Mouse (Mus musculus): Measurements from ENCODE around the gene Ado. TPM values are rescaled to one million over a fixed set of nuclear protein-coding genes. Genes with fewer than 3 reads are reported as not detected.
A peak's percentile ranks its signal among the peaks of the same experiment; 100 is the strongest.

Ado gene
- polyA plus RNA-seq, 1 experiment: 4.1 TPM

- TF ChIP-seq CTCF (IDR thresholded peaks at IDR 0.05; ENCODE audit: control insufficient read depth, insufficient read depth, low read length) (no peak), POLR2A (IDR thresholded peaks at IDR 0.05; ENCODE audit: borderline replicate concordance, control insufficient read depth, low read depth, low read length) (no peak)
- no peaks in the 10 kb centered on the region for H3K4me1 ChIP-seq (ENCODE audit: control insufficient read depth, insufficient read depth, low read length)
- H3K27ac ChIP-seq (ENCODE audit: control insufficient read depth, insufficient read depth, low read depth, low read length, poor library complexity): no peak overlapping the region
- WGBS: 54% methylated on average over 6 of the region's 6 CpGs
- no peak overlapping the region for H3K4me3 ChIP-seq (replicated peaks; ENCODE audit: control insufficient read depth, low read depth, low read length)
Observed at GRCm38 (mm10) chr10:67539401-67539730, 9.4 kb downstream of the Ado start.

DNA sequence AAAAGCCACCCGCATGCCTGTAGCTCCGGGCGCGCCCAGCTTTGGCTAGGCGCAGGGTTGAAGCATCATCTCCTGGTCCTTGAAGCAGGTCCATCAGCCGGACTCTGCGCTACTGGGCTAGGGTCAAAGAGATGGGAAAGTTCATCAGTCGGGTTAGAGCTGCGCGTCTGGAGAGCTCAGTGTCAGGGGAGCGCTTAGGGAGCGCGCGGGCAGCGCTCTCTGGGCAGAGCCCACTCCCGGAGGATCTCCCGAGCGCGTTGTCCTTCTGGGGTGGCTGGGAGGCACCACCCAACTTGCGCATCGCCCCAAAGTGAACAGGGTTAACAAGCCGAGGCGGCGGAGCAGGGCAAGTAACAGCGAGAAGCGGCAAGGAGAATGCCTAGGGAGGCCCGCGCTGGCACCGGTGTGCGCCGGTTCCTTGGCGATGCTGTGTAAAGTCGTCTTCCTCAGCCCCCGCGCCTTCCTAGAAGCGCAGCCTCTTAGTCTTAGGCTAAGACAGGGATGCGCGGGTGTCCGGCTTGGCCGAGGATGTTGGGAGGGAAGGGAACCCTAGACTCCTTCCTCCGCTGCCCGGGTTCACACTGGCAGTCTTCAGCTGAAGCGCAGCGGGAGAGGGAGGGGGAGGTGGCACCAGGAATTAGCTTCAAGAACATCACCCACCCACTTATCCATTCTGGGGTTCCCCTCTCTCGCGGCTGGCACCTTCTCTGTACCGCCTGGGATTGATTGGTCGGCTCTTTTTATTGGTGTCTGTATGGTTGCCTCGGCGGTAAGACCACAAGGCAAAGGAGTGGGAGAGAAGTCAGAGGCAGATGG is 10.0 kb downstream of the Ado start:
- 3% methylated on average over 50 of the region's 50 CpGs for WGBS
- no peak overlapping the region for H3K27ac ChIP-seq (ENCODE audit: control insufficient read depth, insufficient read depth, low read depth, low read length, poor library complexity)
- H3K4me1 ChIP-seq (ENCODE audit: control insufficient read depth, insufficient read depth, low read length): no peaks in the 10 kb centered on the region
- no peak for TF ChIP-seq POLR2A (IDR thresholded peaks at IDR 0.05; ENCODE audit: borderline replicate concordance, control insufficient read depth, low read depth, low read length)
- no peak for TF ChIP-seq CTCF (IDR thresholded peaks at IDR 0.05; ENCODE audit: control insufficient read depth, insufficient read depth, low read length)
- no peak overlapping the region for H3K4me3 ChIP-seq (replicated peaks; ENCODE audit: control insufficient read depth, low read depth, low read length)

DNA sequence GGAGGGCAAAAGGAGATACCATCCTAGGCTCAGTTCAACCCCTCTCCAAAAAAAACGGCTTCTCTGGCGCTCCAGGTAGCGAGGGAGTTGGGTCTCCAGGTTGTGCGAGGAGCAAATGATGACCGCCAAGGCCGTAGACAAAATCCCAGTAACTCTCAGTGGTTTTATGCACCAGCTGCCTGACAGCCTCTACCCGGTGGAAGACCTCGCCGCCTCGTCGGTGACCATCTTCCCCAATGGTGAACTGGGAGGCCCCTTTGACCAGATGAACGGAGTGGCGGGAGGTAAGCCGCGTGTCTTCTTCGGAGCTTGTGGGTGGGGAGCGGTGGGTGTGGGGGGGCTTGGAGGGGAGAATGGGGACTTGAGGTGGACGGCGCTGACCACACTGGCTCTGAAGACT is 10.6 kb downstream of the Ado start:
- WGBS: 2% methylated on average over 19 of the region's 19 CpGs
- H3K4me1 ChIP-seq (ENCODE audit: control insufficient read depth, insufficient read depth, low read length): no peaks in the 10 kb centered on the region
- TF ChIP-seq CTCF (IDR thresholded peaks at IDR 0.05; ENCODE audit: control insufficient read depth, insufficient read depth, low read length) (no peak), POLR2A (IDR thresholded peaks at IDR 0.05; ENCODE audit: borderline replicate concordance, control insufficient read depth, low read depth, low read length) (no peak)

DNA sequence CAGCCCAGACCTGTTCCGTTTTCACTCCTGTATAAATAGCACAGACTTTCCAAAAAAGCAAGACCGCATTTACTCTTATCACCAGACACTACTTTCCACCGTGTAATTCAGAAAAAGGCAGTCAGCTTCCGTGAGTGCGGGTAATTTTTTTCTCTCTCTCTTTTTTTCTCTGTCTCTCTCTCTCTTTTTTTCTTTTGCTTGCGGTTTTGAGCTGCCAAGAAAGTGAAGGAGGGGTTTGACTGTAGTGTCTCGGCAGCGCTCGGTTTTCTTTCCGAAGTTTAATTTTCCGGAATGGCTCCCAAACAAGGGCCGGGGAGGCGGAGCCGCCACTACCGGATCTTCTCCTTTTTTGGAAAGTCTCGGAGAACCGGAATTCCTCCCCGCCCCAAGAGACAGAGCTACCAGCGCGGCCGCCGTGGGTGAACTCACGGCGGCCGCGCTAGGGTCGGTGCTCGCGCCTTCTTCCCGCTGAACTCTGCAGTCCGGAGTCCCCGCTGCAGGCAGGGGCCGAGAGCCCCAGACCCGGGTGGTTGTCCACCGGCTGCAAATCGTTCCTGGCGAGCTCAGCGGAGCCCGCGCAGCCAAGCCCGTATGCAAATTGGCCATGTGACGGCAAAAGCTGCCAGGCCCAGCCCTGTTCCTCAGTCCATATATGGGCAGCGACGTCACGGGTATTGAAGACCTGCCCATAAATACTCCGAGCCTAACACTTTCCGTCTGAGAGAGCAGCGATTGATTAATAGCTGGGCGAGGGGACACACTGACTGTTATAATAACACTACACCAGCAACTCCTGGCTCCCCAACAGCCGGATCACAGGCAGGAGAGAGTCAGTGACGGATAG is 11.4 kb downstream of the Ado start:
- H3K27ac ChIP-seq (ENCODE audit: control insufficient read depth, insufficient read depth, low read depth, low read length, poor library complexity): peak overlapping the region; percentile 58
- no peaks in the 10 kb centered on the region for H3K4me1 ChIP-seq (ENCODE audit: control insufficient read depth, insufficient read depth, low read length)
- no peak for TF ChIP-seq CTCF (IDR thresholded peaks at IDR 0.05; ENCODE audit: control insufficient read depth, insufficient read depth, low read length)
- peak; percentile 14; the same call in 1 of the 2 replicates for TF ChIP-seq POLR2A (IDR thresholded peaks at IDR 0.05; ENCODE audit: borderline replicate concordance, control insufficient read depth, low read depth, low read length)
- under 1% methylated on average over 51 of the region's 51 CpGs for WGBS
- H3K4me3 ChIP-seq (replicated peaks; ENCODE audit: control insufficient read depth, low read depth, low read length): peak overlapping the region; percentile 93

More for the DNA sequence above, 10.6 kb downstream of the Ado start:
- H3K4me3 ChIP-seq (replicated peaks; ENCODE audit: control insufficient read depth, low read depth, low read length): no peak overlapping the region
- H3K27ac ChIP-seq (ENCODE audit: control insufficient read depth, insufficient read depth, low read depth, low read length, poor library complexity): no peak overlapping the region

DNA sequence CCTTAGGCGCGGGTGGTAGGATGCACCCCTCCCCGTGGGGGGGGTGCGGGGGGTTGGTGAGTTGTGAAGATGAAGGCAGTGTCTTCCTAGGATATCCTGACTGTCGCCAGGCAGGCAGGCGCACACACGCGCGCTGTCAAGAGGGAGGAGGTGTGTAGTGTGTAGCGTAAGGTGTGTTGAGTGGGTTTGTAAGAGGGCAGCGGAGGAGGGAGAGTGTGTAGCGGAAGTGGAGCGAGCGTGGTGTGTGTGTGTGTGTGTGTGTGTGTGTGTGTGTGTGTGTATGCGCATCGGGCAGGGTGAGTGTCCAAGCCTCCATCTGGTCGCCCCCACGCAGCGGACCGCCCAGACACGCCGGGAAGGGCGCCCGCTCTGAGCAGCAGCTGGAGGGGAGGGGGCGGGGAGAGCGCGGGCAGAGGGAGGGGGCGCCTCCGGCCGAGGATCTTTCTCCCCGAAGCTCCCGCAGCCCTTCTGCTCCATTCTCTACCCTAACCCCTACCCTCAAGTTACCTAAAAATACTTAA is 12.1 kb downstream of the Ado start:
- H3K27ac ChIP-seq (ENCODE audit: control insufficient read depth, insufficient read depth, low read depth, low read length, poor library complexity): peak overlapping the region; percentile 79
- no peaks in the 10 kb centered on the region for H3K4me1 ChIP-seq (ENCODE audit: control insufficient read depth, insufficient read depth, low read length)
- H3K4me3 ChIP-seq (replicated peaks; ENCODE audit: control insufficient read depth, low read depth, low read length): peak overlapping the region; percentile 93
- WGBS: 1% methylated on average over 31 of the region's 32 CpGs
- TF ChIP-seq POLR2A (IDR thresholded peaks at IDR 0.05; ENCODE audit: borderline replicate concordance, control insufficient read depth, low read depth, low read length) (no peak), CTCF (IDR thresholded peaks at IDR 0.05; ENCODE audit: control insufficient read depth, insufficient read depth, low read length) (no peak)

DNA sequence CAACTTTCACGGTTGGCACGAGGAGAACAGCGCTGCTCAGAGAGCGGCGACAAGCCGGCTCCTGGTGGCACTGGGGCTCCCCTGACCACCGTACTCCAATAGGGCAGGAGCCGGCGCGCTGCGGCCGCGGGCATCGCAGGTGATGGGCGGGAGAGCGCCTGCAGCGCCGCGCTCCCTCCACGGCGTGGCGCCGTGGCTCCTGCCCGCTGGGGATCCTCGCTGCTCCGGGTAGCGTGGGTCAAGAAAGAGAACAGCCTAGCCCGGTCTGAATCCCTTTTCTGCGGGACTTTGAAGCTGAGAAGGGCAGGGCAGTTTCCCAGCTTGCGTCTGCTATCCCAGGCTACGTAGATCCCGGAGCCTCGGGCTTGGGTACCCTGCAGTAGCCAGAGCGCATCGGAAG is 12.8 kb downstream of the Ado start:
- peak overlapping the region; percentile 68 for H3K27ac ChIP-seq (ENCODE audit: control insufficient read depth, insufficient read depth, low read depth, low read length, poor library complexity)
- H3K4me3 ChIP-seq (replicated peaks; ENCODE audit: control insufficient read depth, low read depth, low read length): peak overlapping the region; percentile 41
- under 1% methylated on average over 35 of the region's 35 CpGs for WGBS
- no peaks in the 10 kb centered on the region for H3K4me1 ChIP-seq (ENCODE audit: control insufficient read depth, insufficient read depth, low read length)
- no peak for TF ChIP-seq POLR2A (IDR thresholded peaks at IDR 0.05; ENCODE audit: borderline replicate concordance, control insufficient read depth, low read depth, low read length)
- peak; percentile 84 for TF ChIP-seq CTCF (IDR thresholded peaks at IDR 0.05; ENCODE audit: control insufficient read depth, insufficient read depth, low read length)

DNA sequence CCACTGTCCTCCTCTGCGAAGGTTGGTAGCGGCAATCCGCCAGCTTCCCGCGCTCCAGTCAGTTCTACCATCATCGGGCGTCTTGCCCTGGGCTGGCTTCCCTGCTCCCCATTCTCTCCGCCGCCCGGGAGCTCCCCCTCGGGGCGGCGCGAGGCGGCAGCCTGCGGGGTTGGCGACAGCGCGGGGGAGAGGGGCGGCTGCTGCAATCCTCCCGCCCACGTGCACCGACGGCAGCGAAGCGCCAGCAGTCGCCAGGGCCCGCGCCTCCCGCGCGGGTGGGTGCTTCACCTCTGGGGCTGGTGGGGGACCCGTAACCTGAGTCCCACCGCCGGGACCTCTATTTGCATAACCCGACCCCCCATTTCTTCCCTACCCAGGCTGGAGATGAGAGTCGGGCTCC is 13.5 kb downstream of the Ado start, which contains the start of gene Egr2:
Gene Egr2, plus strand, starts transcription at position 220 of the 400 bp plus-strand sequence.
- 1% methylated on average over 37 of the region's 37 CpGs for WGBS
- TF ChIP-seq CTCF (IDR thresholded peaks at IDR 0.05; ENCODE audit: control insufficient read depth, insufficient read depth, low read length) (no peak), POLR2A (IDR thresholded peaks at IDR 0.05; ENCODE audit: borderline replicate concordance, control insufficient read depth, low read depth, low read length) (no peak)
- Histone ChIP-seq H3K4me1 (ENCODE audit: control insufficient read depth, insufficient read depth, low read length) (no peaks in the 10 kb centered on the region), H3K4me3 (replicated peaks; ENCODE audit: control insufficient read depth, low read depth, low read length) (peak within 1 kb of the TSS; percentile 41), H3K27ac (ENCODE audit: control insufficient read depth, insufficient read depth, low read depth, low read length, poor library complexity) (peak within 1 kb of the TSS; percentile 68)

GRCm38 (mm10) chr10:67529769-67530168 is 19.0 kb downstream of the Ado start:
- no peak for TF ChIP-seq POLR2A (IDR thresholded peaks at IDR 0.05; ENCODE audit: borderline replicate concordance, control insufficient read depth, low read depth, low read length)
- no peak for TF ChIP-seq CTCF (IDR thresholded peaks at IDR 0.05; ENCODE audit: control insufficient read depth, insufficient read depth, low read length)

More at GRCm38 (mm10) chr10:67529769-67530168, 19.0 kb downstream of the Ado start:
- H3K4me1 ChIP-seq (ENCODE audit: control insufficient read depth, insufficient read depth, low read length): no peaks in the 10 kb centered on the region
- no peak overlapping the region for H3K4me3 ChIP-seq (replicated peaks; ENCODE audit: control insufficient read depth, low read depth, low read length)
- WGBS: 78% methylated on average over 4 of the region's 4 CpGs
- no peak overlapping the region for H3K27ac ChIP-seq (ENCODE audit: control insufficient read depth, insufficient read depth, low read depth, low read length, poor library complexity)

Data from bone marrow, adult 2 months (tissue).